Mouse (Mus musculus): Measurements from ENCODE around the gene Amigo2. TPM values are rescaled to one million over a fixed set of nuclear protein-coding genes. Genes with fewer than 3 reads are reported as not detected.

Amigo2 gene
- polyA plus RNA-seq, 1 experiment: not detected

DNA sequence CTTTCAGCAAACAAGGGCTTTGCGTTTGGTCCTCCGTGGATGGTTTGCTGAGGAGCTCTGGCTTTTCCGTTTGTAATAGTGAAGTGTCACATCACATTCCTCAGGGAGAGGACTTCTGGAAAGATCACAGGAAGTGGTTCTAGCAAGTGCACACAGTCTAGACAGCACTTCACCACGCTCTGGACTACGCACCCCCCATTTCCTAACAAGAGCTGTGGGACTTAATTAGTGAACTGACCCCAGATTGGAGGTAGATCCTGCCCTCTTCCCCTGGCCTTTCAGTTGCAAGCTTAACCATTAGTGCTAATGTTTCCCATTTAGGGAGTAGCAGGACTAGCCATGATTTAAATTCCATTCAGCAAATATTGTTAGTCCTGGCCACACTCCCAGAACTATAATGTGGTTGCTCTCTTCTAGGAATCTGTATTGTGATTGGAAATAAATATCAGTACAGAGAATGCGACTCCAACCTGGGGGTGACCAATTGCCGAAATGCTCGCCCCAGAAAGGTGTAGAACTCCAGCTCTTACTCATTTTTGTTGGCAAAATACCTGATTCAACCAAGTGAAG, 10.2 kb upstream of the Amigo2 start:
- Histone ChIP-seq H3K4me1 (ENCODE audit: control insufficient read depth) (no peaks in the 10 kb centered on the region), H3K27me3 (ENCODE audit: control insufficient read depth) (no peaks in the 10 kb centered on the region), H3K9me3 (ENCODE audit: control insufficient read depth, low read length) (no peaks in the 10 kb centered on the region; the same call in 1 of the 2 replicates), H3K36me3 (ENCODE audit: control insufficient read depth) (no peaks in the 10 kb centered on the region), H3K4me3 (replicated peaks) (no peak overlapping the region)
- TF ChIP-seq GATA1 (IDR thresholded peaks at IDR 0.05; ENCODE audit: low read length): no peak
- TF ChIP-seq TAL1 (IDR thresholded peaks at IDR 0.05; ENCODE audit: low read length): no peak

- H3K9me3 ChIP-seq (ENCODE audit: control insufficient read depth, low read length): no peaks in the 10 kb centered on the region; the same call in 1 of the 2 replicates
- no peak overlapping the region for H3K4me3 ChIP-seq (replicated peaks)
- H3K27me3 ChIP-seq (ENCODE audit: control insufficient read depth): no peaks in the 10 kb centered on the region
- no peaks in the 10 kb centered on the region for H3K4me1 ChIP-seq (ENCODE audit: control insufficient read depth)
- H3K36me3 ChIP-seq (ENCODE audit: control insufficient read depth): no peaks in the 10 kb centered on the region
- no peak for TF ChIP-seq GATA1 (IDR thresholded peaks at IDR 0.05; ENCODE audit: low read length)
- no peak for TF ChIP-seq TAL1 (IDR thresholded peaks at IDR 0.05; ENCODE audit: low read length)
Measured at GRCm38 (mm10) chr15:97256411-97256810, 9.3 kb upstream of the Amigo2 start.

- no peaks in the 10 kb centered on the region for H3K36me3 ChIP-seq (ENCODE audit: control insufficient read depth)
- TF ChIP-seq TAL1 (IDR thresholded peaks at IDR 0.05; ENCODE audit: low read length) (no peak), GATA1 (IDR thresholded peaks at IDR 0.05; ENCODE audit: low read length) (no peak)
- no peaks in the 10 kb centered on the region for H3K4me1 ChIP-seq (ENCODE audit: control insufficient read depth)
- H3K27me3 ChIP-seq (ENCODE audit: control insufficient read depth): no peaks in the 10 kb centered on the region
- no peak overlapping the region for H3K4me3 ChIP-seq (replicated peaks)
- no peaks in the 10 kb centered on the region; the same call in 1 of the 2 replicates for H3K9me3 ChIP-seq (ENCODE audit: control insufficient read depth, low read length)
Measured at GRCm38 (mm10) chr15:97255800-97256199, 8.7 kb upstream of the Amigo2 start.

- Histone ChIP-seq H3K9me3 (ENCODE audit: control insufficient read depth, low read length) (no peaks in the 10 kb centered on the region; the same call in 1 of the 2 replicates), H3K36me3 (ENCODE audit: control insufficient read depth) (no peaks in the 10 kb centered on the region), H3K4me1 (ENCODE audit: control insufficient read depth) (no peaks in the 10 kb centered on the region), H3K4me3 (replicated peaks) (no peak overlapping the region), H3K27me3 (ENCODE audit: control insufficient read depth) (peaks cover 8% of the 10 kb centered on the region)
- TF ChIP-seq TAL1 (IDR thresholded peaks at IDR 0.05; ENCODE audit: low read length) (no peak), GATA1 (IDR thresholded peaks at IDR 0.05; ENCODE audit: low read length) (no peak)
Measured at GRCm38 (mm10) chr15:97254375-97254774, 7.3 kb upstream of the Amigo2 start.

DNA sequence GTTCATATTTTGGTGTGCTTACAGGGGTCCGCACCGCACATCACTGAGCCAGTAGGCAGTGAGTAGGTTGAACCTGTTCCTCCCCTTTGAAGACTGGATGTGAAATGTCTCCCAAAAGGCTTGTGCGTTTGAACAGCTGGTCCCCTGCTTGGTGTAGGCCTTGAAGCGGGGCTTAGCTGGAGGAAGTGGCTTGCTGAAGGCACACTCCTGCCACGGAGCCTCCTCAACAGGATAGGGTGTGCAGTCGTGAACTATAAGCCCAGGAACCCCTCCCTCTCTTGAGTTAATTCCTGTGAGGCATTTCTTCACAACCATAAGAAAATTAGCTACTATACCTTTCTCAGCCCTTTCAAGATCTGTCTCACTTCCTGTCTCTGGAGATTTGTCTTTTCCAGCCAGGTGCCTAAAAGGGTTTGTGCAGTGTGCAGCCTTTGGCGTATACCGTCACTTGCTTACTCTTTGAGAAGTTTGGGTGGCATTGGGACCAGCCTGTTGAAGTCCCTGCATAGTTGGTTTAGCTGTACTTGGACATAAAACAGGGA, 5.5 kb upstream of the Amigo2 start:
- H3K9me3 ChIP-seq (ENCODE audit: control insufficient read depth, low read length): no peaks in the 10 kb centered on the region; the same call in 1 of the 2 replicates
- TF ChIP-seq TAL1 (IDR thresholded peaks at IDR 0.05; ENCODE audit: low read length) (no peak), GATA1 (IDR thresholded peaks at IDR 0.05; ENCODE audit: low read length) (no peak)
- no peaks in the 10 kb centered on the region for H3K4me1 ChIP-seq (ENCODE audit: control insufficient read depth)
- H3K27me3 ChIP-seq (ENCODE audit: control insufficient read depth): peaks cover 26% of the 10 kb centered on the region
- H3K36me3 ChIP-seq (ENCODE audit: control insufficient read depth): no peaks in the 10 kb centered on the region
- H3K4me3 ChIP-seq (replicated peaks): no peak overlapping the region

DNA sequence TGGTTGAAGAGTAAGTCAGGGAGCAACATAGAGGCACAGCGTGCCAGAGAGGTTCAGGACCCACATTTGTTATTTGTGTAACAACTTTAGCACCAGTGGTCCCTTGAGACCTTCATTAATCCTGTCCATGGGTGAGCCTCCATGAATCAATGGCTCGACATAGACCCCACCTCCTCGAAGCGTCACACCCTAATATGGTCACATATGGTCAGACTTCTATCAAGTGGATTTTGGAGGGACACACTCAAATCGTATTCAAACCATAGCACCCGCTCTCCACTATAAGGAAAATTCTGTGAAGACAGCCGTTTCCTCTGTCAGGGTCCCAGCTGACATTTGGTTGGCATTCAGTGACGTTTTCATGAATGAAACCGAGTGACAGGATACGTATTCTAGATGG, 2.2 kb upstream of the Amigo2 start:
- H3K9me3 ChIP-seq (ENCODE audit: control insufficient read depth, low read length): no peaks in the 10 kb centered on the region; the same call in 1 of the 2 replicates
- peaks cover 57% of the 10 kb centered on the region for H3K27me3 ChIP-seq (ENCODE audit: control insufficient read depth)
- no peak for TF ChIP-seq TAL1 (IDR thresholded peaks at IDR 0.05; ENCODE audit: low read length)
- TF ChIP-seq GATA1 (IDR thresholded peaks at IDR 0.05; ENCODE audit: low read length): no peak

GRCm38 (mm10) chr15:97248296-97248695, 1.2 kb upstream of the Amigo2 start:
- Histone ChIP-seq H3K9me3 (ENCODE audit: control insufficient read depth, low read length) (no peaks in the 10 kb centered on the region; the same call in 1 of the 2 replicates), H3K4me1 (ENCODE audit: control insufficient read depth) (no peaks in the 10 kb centered on the region; the same call in none of the 2 replicates), H3K4me3 (replicated peaks) (peak overlapping the region; percentile 50), H3K27me3 (ENCODE audit: control insufficient read depth) (peaks cover 66% of the 10 kb centered on the region), H3K36me3 (ENCODE audit: control insufficient read depth) (no peaks in the 10 kb centered on the region)
- no peak for TF ChIP-seq TAL1 (IDR thresholded peaks at IDR 0.05; ENCODE audit: low read length)

More for the DNA sequence above, 2.2 kb upstream of the Amigo2 start:
- H3K4me1 ChIP-seq (ENCODE audit: control insufficient read depth): no peaks in the 10 kb centered on the region; the same call in none of the 2 replicates
- no peaks in the 10 kb centered on the region for H3K36me3 ChIP-seq (ENCODE audit: control insufficient read depth)
- H3K4me3 ChIP-seq (replicated peaks): no peak overlapping the region

GRCm38 (mm10) chr15:97247791-97248161, 689 bp upstream of the Amigo2 start:
- H3K27me3 ChIP-seq (ENCODE audit: control insufficient read depth): peaks cover 69% of the 10 kb centered on the region
- no peaks in the 10 kb centered on the region; the same call in none of the 2 replicates for H3K4me1 ChIP-seq (ENCODE audit: control insufficient read depth)
- no peaks in the 10 kb centered on the region for H3K36me3 ChIP-seq (ENCODE audit: control insufficient read depth)
- peak overlapping the region; percentile 50 for H3K4me3 ChIP-seq (replicated peaks)
- no peaks in the 10 kb centered on the region; the same call in 1 of the 2 replicates for H3K9me3 ChIP-seq (ENCODE audit: control insufficient read depth, low read length)
- TF ChIP-seq GATA1 (IDR thresholded peaks at IDR 0.05; ENCODE audit: low read length): no peak

GRCm38 (mm10) chr15:97246256-97246655, 831 bp downstream of the Amigo2 start:
- H3K4me3 ChIP-seq (replicated peaks): no peak overlapping the region

More at GRCm38 (mm10) chr15:97246256-97246655, 831 bp downstream of the Amigo2 start:
- TF ChIP-seq GATA1 (IDR thresholded peaks at IDR 0.05; ENCODE audit: low read length) (no peak), TAL1 (IDR thresholded peaks at IDR 0.05; ENCODE audit: low read length) (no peak)
- no peaks in the 10 kb centered on the region for H3K36me3 ChIP-seq (ENCODE audit: control insufficient read depth)
- H3K9me3 ChIP-seq (ENCODE audit: control insufficient read depth, low read length): no peaks in the 10 kb centered on the region; the same call in 1 of the 2 replicates
- peaks cover 69% of the 10 kb centered on the region for H3K27me3 ChIP-seq (ENCODE audit: control insufficient read depth)
- H3K4me1 ChIP-seq (ENCODE audit: control insufficient read depth): no peaks in the 10 kb centered on the region; the same call in none of the 2 replicates

Measured in erythroblast, embryonic 14.5 days (primary cell).